Mouse (Mus musculus) Patski (cell line): ENCODE results near the gene Ugt3a1. TPM values are rescaled to one million over a fixed set of nuclear protein-coding genes. Genes with fewer than 3 reads are reported as not detected.
"Not testable (repeated sequence)": the region's sequence is repeated elsewhere in the genome, so short reads cannot be mapped to it uniquely, and the experiment has no call there.

Experiments
- ATAC-seq: fragments of 100-300 bp; one replicate; pipeline ENCODE4 v1.8.0; 2021
- CTCF ChIA-PET: fragments of 350-600 bp; sonication (Branson Sonifier 250); formaldehyde crosslinking; loops from one replicate; lab custom pipeline; 2022; ENCODE audit warnings: inconsistent platforms; lab: Charles Lee
- POLR2A ChIA-PET: fragments of 350-600 bp; sonication (Branson Sonifier 250); formaldehyde crosslinking; loops from one replicate; lab custom pipeline; 2022; ENCODE audit warnings: antibody characterized with exemption, inconsistent platforms; lab: Charles Lee
- DNase-seq: peaks from one replicate; pipeline ENCODE4 v3.0.0-alpha.2; 2011; ENCODE audit warnings: low read depth, low spot score
- H3K27me3 ChIP-seq: fragments of 371-371 bp; one replicate; pipeline ENCODE4 v1.5.1; 2021
- CTCF ChIP-seq: fragments of 100-300 bp; IDR thresholded peaks from one replicate; pipeline ENCODE4 v1.5.1; 2021
- in situ Hi-C: fragments of 300-500 bp; cut with MboI; formaldehyde crosslinking; loops from 3 replicates; pipeline ENCODE4 v1.11.1; 2018; ENCODE audit warnings: low pct_unique_long_range_greater_than_20kb, mixed read lengths
- polyA plus RNA-seq: library from polyadenylated mRNA; unstranded; gene quantifications from one replicate; pipeline ENCODE4 v1.2.3, GENCODE M21; 2021

The Ugt3a1 gene
- not detected for polyA plus RNA-seq

- ChIA-PET CTCF (no interaction called here), POLR2A (no interaction called here)
- TF ChIP-seq CTCF = no peak
- in situ Hi-C loops = no loop called here
- ATAC-seq (no peak), DNase-seq (no peak)
- H3K27me3 ChIP-seq = no peaks in the 10 kb centered on the region
These were observed at the start of gene Ugt3a1 for GRCm38 (mm10) chr15:9276838-9277295. Gene Ugt3a1 (plus strand): TSS chr15:9276888.

- H3K27me3 ChIP-seq = peaks cover 21% of the 10 kb centered on the region
- in situ Hi-C loops, CTCF ChIA-PET, ATAC-seq, DNase-seq, POLR2A ChIA-PET: not testable (repeated sequence)
These were observed 45.8 kb upstream of the Ugt3a1 start for GRCm38 (mm10) chr15:9230917-9231316.

- no peak for DNase-seq
- ChIA-PET POLR2A (no interaction called here), CTCF (no interaction called here)
These were observed 30.3 kb upstream of the Ugt3a1 start for GRCm38 (mm10) chr15:9246345-9246744.

GRCm38 (mm10) chr15:9252891-9253290 is 23.8 kb upstream of the Ugt3a1 start:
- ChIA-PET POLR2A (no interaction called here), CTCF (no interaction called here)
- ATAC-seq = no peak
- peaks cover 35% of the 10 kb centered on the region for H3K27me3 ChIP-seq
- TF ChIP-seq CTCF = no peak
- DNase-seq = no peak
- in situ Hi-C loops = no loop called here

More at GRCm38 (mm10) chr15:9246345-9246744, 30.3 kb upstream of the Ugt3a1 start:
- ATAC-seq = no peak
- in situ Hi-C loops = no loop called here
- TF ChIP-seq CTCF = no peak
- peaks cover 21% of the 10 kb centered on the region for H3K27me3 ChIP-seq

GRCm38 (mm10) chr15:9260621-9261020 is 16.1 kb upstream of the Ugt3a1 start:
- in situ Hi-C loops = no loop called here
- no peak for DNase-seq
- CTCF ChIA-PET = no interaction called here

GRCm38 (mm10) chr15:9271876-9272275 is 4.8 kb upstream of the Ugt3a1 start:
- no peaks in the 10 kb centered on the region for H3K27me3 ChIP-seq
- ChIA-PET CTCF (interaction anchor here (1.3 kb wide), 1 partner anchor 37 kb away, joined by 3 read pairs; no protein-coding TSS in a partner anchor), POLR2A (interaction anchor here (0.6 kb wide), 1 partner anchor 34 kb away, joined by 3 read pairs; no protein-coding TSS in a partner anchor)
- no peak for DNase-seq
- TF ChIP-seq CTCF = no peak
- no peak for ATAC-seq
- in situ Hi-C loops = no loop called here

More at GRCm38 (mm10) chr15:9260621-9261020, 16.1 kb upstream of the Ugt3a1 start:
- no peak for TF ChIP-seq CTCF
- POLR2A ChIA-PET = no interaction called here
- H3K27me3 ChIP-seq = peaks cover 13% of the 10 kb centered on the region
- no peak for ATAC-seq

- in situ Hi-C loops = no loop called here
- TF ChIP-seq CTCF = no peak
- ChIA-PET POLR2A (no interaction called here), CTCF (no interaction called here)
- no peak for ATAC-seq
- DNase-seq = no peak
- no peaks in the 10 kb centered on the region for H3K27me3 ChIP-seq
These were observed 2.3 kb downstream of the Ugt3a1 start for GRCm38 (mm10) chr15:9279026-9279425.

- in situ Hi-C loops = no loop called here
These were observed 2.9 kb downstream of the Ugt3a1 start for GRCm38 (mm10) chr15:9279596-9279995.

GRCm38 (mm10) chr15:9283165-9283564 is 6.5 kb downstream of the Ugt3a1 start:
- ATAC-seq (no peak), DNase-seq (no peak)
- in situ Hi-C loops = loop anchor here (10.0 kb wide), 1 partner anchor 52 kb away; the partner anchor contains the start of gene Ugt3a2
- POLR2A ChIA-PET = no interaction called here
- no peak for TF ChIP-seq CTCF
- no peaks in the 10 kb centered on the region for H3K27me3 ChIP-seq
- CTCF ChIA-PET = no interaction called here

More at GRCm38 (mm10) chr15:9279596-9279995, 2.9 kb downstream of the Ugt3a1 start:
- no peak for TF ChIP-seq CTCF
- ChIA-PET CTCF (no interaction called here), POLR2A (no interaction called here)
- DNase-seq = no peak
- no peaks in the 10 kb centered on the region for H3K27me3 ChIP-seq
- ATAC-seq = no peak

- DNase-seq (no peak), ATAC-seq (no peak)
- ChIA-PET POLR2A (no interaction called here), CTCF (no interaction called here)
- no peak for TF ChIP-seq CTCF
- peaks cover 8% of the 10 kb centered on the region for H3K27me3 ChIP-seq
- in situ Hi-C loops = loop anchor here (10.0 kb wide), 1 partner anchor 45 kb away; the partner anchor contains the start of gene Ugt3a2
These were observed 13.0 kb downstream of the Ugt3a1 start for GRCm38 (mm10) chr15:9289660-9290059.

GRCm38 (mm10) chr15:9305978-9306692 is 29.4 kb downstream of the Ugt3a1 start:
- no peak for DNase-seq
- no peak for ATAC-seq
- POLR2A ChIA-PET = interaction anchor here (1.0 kb wide), 1 partner anchor 34 kb away, joined by 3 read pairs; no protein-coding TSS in a partner anchor
- peaks cover 3% of the 10 kb centered on the region for H3K27me3 ChIP-seq
- CTCF ChIA-PET = no interaction called here
- TF ChIP-seq CTCF = no peak
- in situ Hi-C loops = no loop called here
